Mouse (Mus musculus) A20 (cell line): ENCODE measurements around the gene Tox2.

ENCODE experiments used
- DNase-seq: peaks from one replicate; pipeline ENCODE4 v3.0.0-alpha.2; 2011; ENCODE audit warnings: low read depth, low spot score

The Tox2 gene

GRCm38 (mm10) chr2:163364785-163365541 is 162.0 kb downstream of the Tox2 start:
- no peak for DNase-seq

- DNase-seq, result no peak
These were observed 167.2 kb downstream of the Tox2 start for GRCm38 (mm10) chr2:163370175-163370574.

- no peak for DNase-seq
These were observed 169.7 kb downstream of the Tox2 start for GRCm38 (mm10) chr2:163372627-163373026.
